Mouse (Mus musculus) MEL (cell line): Measurements from ENCODE around the gene Dph7. TPM values are rescaled to one million over a fixed set of nuclear protein-coding genes. Genes with fewer than 3 reads are reported as not detected.

Experiments used
- DNase-seq: peaks from one replicate; pipeline ENCODE4 v3.0.0; 2011; ENCODE audit warnings: low read depth, low spot score
- H3K27ac ChIP-seq: 2 replicates; pipeline ENCODE4 v1.5.1; 2012; ENCODE audit warnings: low read depth, mild to moderate bottlenecking, control low read depth, low read length, moderate library complexity; ENCODE audit not compliant: control insufficient read depth
- H3K27me3 ChIP-seq, 2 experiments: fragments of 150-350 bp in 1 of 2; sonication (generic) in 1 of 2; 2 replicates each; pipeline ENCODE4 v1.6.1; 2012; ENCODE audit warnings: low read length in 2 of 2, mild to moderate bottlenecking in 2 of 2, improper control_type of control experiment in 1 of 2, moderate library complexity in 1 of 2; ENCODE audit not compliant: insufficient read depth in 2 of 2, control insufficient read depth in 1 of 2
- H3K36me3 ChIP-seq, 2 experiments: 2 replicates each; pipeline ENCODE4 v1.6.1; 2012 to 2014; ENCODE audit warnings: low read length in 2 of 2, improper control_type of control experiment in 1 of 2, inconsistent platforms in 1 of 2, mild to moderate bottlenecking in 1 of 2; ENCODE audit not compliant: insufficient read depth in 2 of 2, control insufficient read depth in 1 of 2
- H3K4me1 ChIP-seq, 2 experiments: fragments of 150-350 bp in 1 of 2; sonication (generic) in 1 of 2; 2 replicates each; pipeline ENCODE4 v1.6.1; 2012; ENCODE audit warnings: low read length in 2 of 2, improper control_type of control experiment in 1 of 2, mild to moderate bottlenecking in 1 of 2; ENCODE audit not compliant: insufficient read depth in 2 of 2, control insufficient read depth in 1 of 2
- H3K4me3 ChIP-seq, 2 experiments: fragments of 150-350 bp in 1 of 2; sonication (generic) in 1 of 2; 2 replicates each; pipeline ENCODE4 v1.5.1; 2012; ENCODE audit warnings: low read depth in 2 of 2, low read length in 2 of 2, mild to moderate bottlenecking in 2 of 2, moderate library complexity in 2 of 2, control low read depth in 1 of 2, improper control_type of control experiment in 1 of 2; ENCODE audit not compliant: control insufficient read depth in 1 of 2, insufficient read depth in 1 of 2
- H3K79me2 ChIP-seq: 2 replicates; pipeline ENCODE4 v1.6.1; 2012; ENCODE audit warnings: mild to moderate bottlenecking, low read length, moderate library complexity; ENCODE audit not compliant: control insufficient read depth, poor library complexity, insufficient read depth
- H3K9ac ChIP-seq: 2 replicates; pipeline ENCODE4 v1.6.1; 2012; ENCODE audit warnings: low read depth, mild to moderate bottlenecking, control low read depth, low read length, moderate library complexity; ENCODE audit not compliant: control insufficient read depth, poor library complexity, severe bottlenecking
- H3K9me3 ChIP-seq: fragments of 150-350 bp; sonication (generic); replicated peaks from 2 replicates; pipeline ENCODE4 v1.6.1; 2012; ENCODE audit warnings: mild to moderate bottlenecking, low read length, improper control_type of control experiment, moderate library complexity; ENCODE audit not compliant: insufficient read depth
- ELF1 ChIP-seq: IDR thresholded peaks from 2 replicates; pipeline ENCODE4 v1.6.1; 2014; ENCODE audit warnings: low read depth, mild to moderate bottlenecking, inconsistent platforms, low read length, improper control_type of control experiment, moderate library complexity
- GABPA ChIP-seq: IDR thresholded peaks from 2 replicates; pipeline ENCODE4 v1.6.1; 2012; ENCODE audit warnings: low read depth, mild to moderate bottlenecking, inconsistent platforms, low read length, improper control_type of control experiment, moderate library complexity
- GATA1 ChIP-seq: IDR thresholded peaks from 2 replicates; pipeline ENCODE4 v1.6.1; 2011; ENCODE audit warnings: low read depth, low read length, improper control_type of control experiment
- JUND ChIP-seq: IDR thresholded peaks from 2 replicates; pipeline ENCODE4 v1.6.1; 2011; ENCODE audit warnings: low read depth, mild to moderate bottlenecking, improper control_type of control experiment, low read length
- KAT2A ChIP-seq: conservative IDR thresholded peaks from 2 replicates; pipeline ENCODE4 v1.6.1; 2012; ENCODE audit warnings: low read depth, low read length, improper control_type of control experiment, inconsistent platforms
- MAZ ChIP-seq: IDR thresholded peaks from 2 replicates; pipeline ENCODE4 v1.6.1; 2012; ENCODE audit warnings: low read depth, mild to moderate bottlenecking, inconsistent platforms, low read length, improper control_type of control experiment
- MYC ChIP-seq: IDR thresholded peaks from 2 replicates; pipeline ENCODE4 v1.6.1; 2011; ENCODE audit warnings: low read depth, mild to moderate bottlenecking, low read length, improper control_type of control experiment, moderate library complexity
- POLR2AphosphoS2 ChIP-seq: IDR thresholded peaks from 2 replicates; pipeline ENCODE4 v1.6.1; 2011; ENCODE audit warnings: low read length, improper control_type of control experiment
- RAD21 ChIP-seq: IDR thresholded peaks from 2 replicates; pipeline ENCODE4 v1.6.1; 2011; ENCODE audit warnings: mild to moderate bottlenecking, low read depth, low read length, improper control_type of control experiment
- RCOR1 ChIP-seq: IDR thresholded peaks from 2 replicates; pipeline ENCODE4 v1.6.1; 2012; ENCODE audit warnings: low read depth, mild to moderate bottlenecking, inconsistent platforms, low read length, improper control_type of control experiment
- TCF12 ChIP-seq: IDR thresholded peaks from 2 replicates; pipeline ENCODE4 v1.6.1; 2014; ENCODE audit warnings: low read depth, mild to moderate bottlenecking, inconsistent platforms, low read length, improper control_type of control experiment, moderate library complexity
- USF2 ChIP-seq, 2 experiments: IDR thresholded peaks; 2 replicates each; pipeline ENCODE4 v1.6.1; 2011 to 2012; ENCODE audit warnings: improper control_type of control experiment in 2 of 2, low read length in 2 of 2, borderline replicate concordance in 1 of 2, inconsistent platforms in 1 of 2, low read depth in 1 of 2, mild to moderate bottlenecking in 1 of 2; ENCODE audit not compliant: insufficient read depth in 1 of 2
- ZC3H11A ChIP-seq: IDR thresholded peaks from 2 replicates; pipeline ENCODE4 v1.6.1; 2012; ENCODE audit warnings: low read depth, mild to moderate bottlenecking, inconsistent platforms, low read length, improper control_type of control experiment
- ZKSCAN1 ChIP-seq: IDR thresholded peaks from 2 replicates; pipeline ENCODE4 v1.6.1; 2012; ENCODE audit warnings: low read depth, mild to moderate bottlenecking, inconsistent platforms, low read length, improper control_type of control experiment, moderate library complexity
- ZNF384 ChIP-seq: IDR thresholded peaks from 2 replicates; pipeline ENCODE4 v1.6.1; 2012; ENCODE audit warnings: low read depth, mild to moderate bottlenecking, inconsistent platforms, low read length, improper control_type of control experiment
- polyA plus RNA-seq, 2 experiments: library from polyadenylated mRNA; stranded (reverse) in 1 of 2; unstranded in 1 of 2; fragments of >175 nt in 1 of 2; fragments of >200 nt in 1 of 2; gene quantifications; 2 replicates each; pipeline versions ENCODE4 v1.2.1 to v1.2.4; 2012; ENCODE audit warnings: low replicate concordance in 2 of 2, low read depth in 1 of 2; ENCODE audit not compliant: insufficient read length in 2 of 2, insufficient read depth in 1 of 2, missing spikeins in 1 of 2
- total RNA-seq: library from RNA; depleted of rRNA; stranded (reverse); fragments of 300-350 nt; gene quantifications from 2 replicates; pipeline ENCODE4 v1.2.3, GENCODE M21; 2012

The Dph7 gene
- total and polyA plus RNA-seq, 3 experiments, result 17.6 to 19.7 TPM; not detected in 1

DNA sequence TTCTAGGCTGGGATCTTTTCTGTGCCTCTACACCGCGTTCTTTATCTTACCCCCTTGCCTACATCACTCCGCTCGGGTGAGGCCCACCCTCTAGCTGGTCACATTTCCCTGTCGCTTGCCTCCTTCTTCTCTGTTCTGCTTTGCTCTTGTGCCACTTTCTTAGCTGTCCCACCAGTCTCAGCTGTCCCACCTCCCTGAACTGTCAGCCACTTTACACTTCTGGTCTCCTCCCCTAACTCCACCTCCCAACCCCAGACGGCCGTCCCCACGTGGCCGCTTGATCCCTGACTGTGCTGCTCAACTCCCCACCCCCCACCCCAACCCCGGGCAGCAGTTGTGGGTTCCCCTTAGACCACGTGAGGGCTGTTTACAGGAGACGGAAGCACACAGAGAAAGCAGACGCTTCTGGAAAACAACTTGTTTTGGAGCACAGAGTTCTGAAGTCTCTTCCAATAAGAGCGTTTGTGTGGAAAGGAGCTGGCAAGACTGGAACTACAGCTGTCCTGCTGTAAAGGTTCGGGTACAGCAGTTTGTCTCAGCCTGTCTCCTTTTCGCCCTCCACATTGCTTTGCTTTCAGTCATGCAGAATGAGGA lies 13.6 kb downstream of the Dph7 start, which contains the start of gene Pnpla7 (continued):
- TF ChIP-seq TCF12, result peak; percentile 54
- no peak for TF ChIP-seq GABPA
- no peak for TF ChIP-seq ZKSCAN1
- TF ChIP-seq ELF1, result peak; percentile 50
- TF ChIP-seq RCOR1, result 0 out of 2 replicates have a peak, but pooled peaks have one; percentile 50
- TF ChIP-seq ZC3H11A, result no peak
- peak; percentile 21 to 74; a peak in 2 of 4 replicates for TF ChIP-seq USF2 (IDR thresholded peaks at IDR 0.05; ENCODE audit: borderline replicate concordance in 1 of 2, insufficient read depth in 1 of 2, low read depth in 1 of 2, low read length in 2 of 2)

DNA sequence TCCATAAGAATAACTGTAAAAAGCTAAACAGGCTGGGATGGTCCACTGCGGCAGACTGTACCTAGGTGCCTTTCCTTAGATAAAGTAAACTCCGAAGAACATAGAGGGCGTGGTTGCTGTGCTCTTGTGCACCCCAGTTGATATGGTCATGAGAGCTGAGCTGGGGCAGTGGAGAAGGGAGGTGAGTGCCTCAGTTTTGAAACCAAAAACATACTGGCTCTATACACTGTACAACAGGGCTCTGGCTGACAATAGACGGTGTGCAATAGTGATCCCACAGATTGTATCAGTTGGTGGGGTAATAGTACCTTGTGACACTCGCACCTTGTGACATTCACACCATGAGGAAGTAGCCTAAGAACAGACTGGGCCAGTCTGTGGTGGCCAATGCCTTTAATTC lies 14.8 kb downstream of the Dph7 start:
- no peak overlapping the region; the same call in 1 of the 2 replicates for H3K9ac ChIP-seq
- TF ChIP-seq RAD21 (no peak), MYC (no peak), ZNF384 (no peak), POLR2AphosphoS2 (no peak), GATA1 (no peak), MAZ (no peak), KAT2A (no peak)
- no peaks in the 10 kb centered on the region for H3K9me3 ChIP-seq
- H3K36me3 ChIP-seq, result peaks cover 1 to 22% of the 10 kb centered on the region in 2 experiments; a peak in 3 of 4 replicates
- H3K4me1 ChIP-seq, result peaks cover 0 to 21% of the 10 kb centered on the region in 2 experiments; a peak in 2 of 4 replicates
- peaks cover 16% of the 10 kb centered on the region for H3K79me2 ChIP-seq
- DNase-seq, result peak; percentile 59
- H3K27me3 ChIP-seq, result no peaks in the 10 kb centered on the region
- peak overlapping the region; percentile 34; the same call in 1 of the 2 replicates for H3K27ac ChIP-seq
- H3K4me3 ChIP-seq, result no peak overlapping the region

DNA sequence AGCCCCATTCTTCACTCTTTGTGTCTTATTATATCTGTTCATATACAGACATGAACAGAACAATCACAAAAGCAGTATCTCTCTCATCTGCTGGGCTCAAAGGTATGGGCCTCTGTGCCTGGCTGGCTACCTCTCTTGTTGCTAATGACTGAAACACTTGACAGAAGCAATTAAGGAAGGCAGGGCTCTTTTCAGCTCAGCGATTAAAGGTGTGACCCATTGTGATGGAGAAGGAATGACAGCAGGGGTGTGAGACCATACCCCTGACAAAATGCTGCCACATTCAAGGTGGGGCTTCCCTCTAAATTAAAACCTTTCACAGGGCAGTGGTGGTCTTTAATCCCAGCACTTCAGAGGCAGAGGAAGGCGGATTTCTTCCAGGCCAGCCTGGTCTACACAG lies 25.6 kb downstream of the Dph7 start:
- Histone ChIP-seq H3K9ac (no peak overlapping the region), H3K27ac (no peak overlapping the region), H3K27me3 (no peaks in the 10 kb centered on the region), H3K36me3 (no peaks in the 10 kb centered on the region; a peak in 1 of 4 replicates), H3K4me3 (no peak overlapping the region), H3K79me2 (no peaks in the 10 kb centered on the region), H3K4me1 (no peaks in the 10 kb centered on the region), H3K9me3 (no peaks in the 10 kb centered on the region)
- DNase-seq, result no peak
- no peak for TF ChIP-seq JUND
- no peak for TF ChIP-seq MYC
